Mouse (Mus musculus): ENCODE measurements around the gene Hmgn2.

The Hmgn2 gene

GRCm38 (mm10) chr4:133925204-133925603, 43.2 kb downstream of the Hmgn2 start:
- DNase-seq (ENCODE audit: low spot score), result no peak

GRCm38 (mm10) chr4:133923743-133924142, 44.7 kb downstream of the Hmgn2 start:
- DNase-seq (ENCODE audit: low spot score), result no peak

GRCm38 (mm10) chr4:133918093-133918825, 50.2 kb downstream of the Hmgn2 start:
- DNase-seq (ENCODE audit: low spot score), result peak; percentile 55
